Mouse (Mus musculus) C2C12 (cell line): ENCODE results near the gene Impg1.

Experiments used
- CTCF ChIP-seq: IDR thresholded peaks from one replicate; pipeline ENCODE4 v1.5.1; 2011; ENCODE audit not compliant: control insufficient read depth, insufficient read depth, insufficient read length
- FOSL1 ChIP-seq: IDR thresholded peaks from one replicate; pipeline ENCODE4 v1.8.0; 2011; ENCODE audit warnings: mild to moderate bottlenecking, low read length; ENCODE audit not compliant: poor library complexity, insufficient read depth, severe bottlenecking
- MAX ChIP-seq: IDR thresholded peaks from one replicate; pipeline ENCODE4 v1.6.1; 2011; ENCODE audit warnings: mild to moderate bottlenecking, control low read depth
- MYOD1 ChIP-seq: IDR thresholded peaks from one replicate; pipeline ENCODE4 v1.6.1; 2011; ENCODE audit warnings: low read depth; ENCODE audit not compliant: control insufficient read depth, insufficient read length
- USF1 ChIP-seq: IDR thresholded peaks from one replicate; pipeline ENCODE4 v1.6.1; 2011; ENCODE audit warnings: low read depth, mild to moderate bottlenecking, control low read depth, moderate library complexity

DNA sequence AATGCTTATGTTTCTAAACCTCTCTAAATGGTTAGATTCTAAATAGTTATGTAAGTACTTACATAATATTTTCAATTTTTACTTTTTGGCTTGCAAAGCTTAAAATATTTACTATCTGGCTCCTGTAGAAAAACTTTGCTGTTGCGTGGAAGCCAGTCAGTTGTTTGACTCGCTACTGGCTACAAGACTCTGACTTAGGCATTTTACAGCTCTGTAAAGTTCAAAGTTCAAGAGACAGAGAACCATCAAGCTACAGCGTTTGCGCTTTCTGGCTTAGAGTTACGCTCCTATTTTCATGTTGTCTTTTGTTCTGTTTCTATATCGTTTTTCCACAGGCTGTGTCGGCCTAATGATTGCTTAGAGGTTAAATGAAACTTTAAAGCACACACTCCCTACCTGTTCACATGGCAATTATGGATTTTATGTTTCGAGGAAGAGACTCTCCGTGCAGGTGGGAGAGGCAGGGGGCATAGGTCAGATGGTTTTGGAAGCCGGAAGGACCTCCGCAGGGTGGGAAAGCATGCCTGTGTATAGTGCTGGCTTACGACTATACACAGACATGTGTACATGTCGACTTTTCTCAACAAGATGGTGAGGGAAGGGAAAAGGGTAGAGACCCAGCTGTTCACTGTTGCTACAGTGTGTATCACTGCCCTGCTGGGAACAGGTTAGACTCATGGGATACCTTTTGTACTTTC, 129.5 kb downstream of the Impg1 start:
- TF ChIP-seq USF1 (no peak), CTCF (no peak), MAX (no peak), FOSL1 (no peak), MYOD1 (no peak)
